Mouse (Mus musculus) megakaryocyte, embryonic 14.5 days (primary cell): Measurements from ENCODE around the gene Snx8.

Source experiments
- FLI1 ChIP-seq: IDR thresholded peaks from 2 replicates; pipeline ENCODE4 v1.6.1; 2012; ENCODE audit warnings: low read length, inconsistent platforms, mixed read lengths
- GATA1 ChIP-seq: IDR thresholded peaks from 3 replicates; pipeline ENCODE4 v1.6.1; 2012; ENCODE audit warnings: mixed read lengths, low read length, inconsistent platforms, borderline replicate concordance

GRCm38 (mm10) chr5:140324058-140324457 lies 65.0 kb downstream of the Snx8 start:
- no peak for TF ChIP-seq GATA1
- no peak for TF ChIP-seq FLI1
